Mouse (Mus musculus) intestine, embryonic 16.5 days (tissue): ENCODE data around the gene Dennd2a. TPM values are rescaled to one million over a fixed set of nuclear protein-coding genes. Genes with fewer than 3 reads are reported as not detected.

ENCODE experiments used
- ATAC-seq: fragments of 200-750 bp; cut with Nextera tagmentation; 2 replicates; pipeline ENCODE4 v1.8.0; 2017; ENCODE audit warnings: moderate TSS enrichment, moderate library complexity
- H3K27ac ChIP-seq: fragments of 300-500 bp; sonication (generic); 2 replicates; pipeline ENCODE4 v1.5.1; 2014; ENCODE audit warnings: mild to moderate bottlenecking, low read length
- H3K27me3 ChIP-seq: fragments of 300-500 bp; sonication (generic); replicated peaks from 2 replicates; pipeline ENCODE4 v1.6.1; 2014; ENCODE audit warnings: low read length, control low read depth, mixed read lengths; ENCODE audit not compliant: control insufficient read depth, insufficient read depth
- H3K36me3 ChIP-seq: fragments of 300-500 bp; sonication (generic); 2 replicates; pipeline ENCODE4 v1.6.1; 2014; ENCODE audit warnings: low read length, control low read depth; ENCODE audit not compliant: control insufficient read depth, insufficient read depth
- H3K4me1 ChIP-seq: fragments of 300-500 bp; sonication (generic); 2 replicates; pipeline ENCODE4 v1.6.1; 2014; ENCODE audit warnings: low read length, control low read depth, mixed read lengths; ENCODE audit not compliant: control insufficient read depth, insufficient read depth
- H3K4me2 ChIP-seq: fragments of 300-500 bp; sonication (generic); 2 replicates; pipeline ENCODE4 v1.6.1; 2014; ENCODE audit warnings: low read depth, low read length, control low read depth
- H3K4me3 ChIP-seq: fragments of 300-500 bp; sonication (generic); 2 replicates; pipeline ENCODE4 v1.5.1; 2014; ENCODE audit warnings: mild to moderate bottlenecking, low read length
- H3K9ac ChIP-seq: fragments of 300-500 bp; sonication (generic); 2 replicates; pipeline ENCODE4 v1.6.1; 2014; ENCODE audit warnings: low read depth, low read length
- H3K9me3 ChIP-seq: fragments of 300-500 bp; sonication (generic); 2 replicates; pipeline ENCODE4 v1.6.1; 2016; ENCODE audit warnings: low read length, control low read depth; ENCODE audit not compliant: control insufficient read depth
- WGBS: fragments of 180-500 bp; shearing (Covaris S2); extraction: QIAGEN DNeasy Blood & Tissue Kit; methylation state at CpG from one replicate; pipeline ENCODE4 v1.1.7; 2014; 5-methylcytosine and 5-hydroxymethylcytosine counted together
- polyA plus RNA-seq: library from polyadenylated mRNA; unstranded; fragments of >200 nt; fragmentation: Nextera tagmentation; extraction: Ambion mirVana; gene quantifications from 2 replicates; pipeline ENCODE4 v1.2.1, GENCODE M21; 2015

The Dennd2a gene
- polyA plus RNA-seq, 1 experiment from 2014 or later = 6.5 TPM

DNA sequence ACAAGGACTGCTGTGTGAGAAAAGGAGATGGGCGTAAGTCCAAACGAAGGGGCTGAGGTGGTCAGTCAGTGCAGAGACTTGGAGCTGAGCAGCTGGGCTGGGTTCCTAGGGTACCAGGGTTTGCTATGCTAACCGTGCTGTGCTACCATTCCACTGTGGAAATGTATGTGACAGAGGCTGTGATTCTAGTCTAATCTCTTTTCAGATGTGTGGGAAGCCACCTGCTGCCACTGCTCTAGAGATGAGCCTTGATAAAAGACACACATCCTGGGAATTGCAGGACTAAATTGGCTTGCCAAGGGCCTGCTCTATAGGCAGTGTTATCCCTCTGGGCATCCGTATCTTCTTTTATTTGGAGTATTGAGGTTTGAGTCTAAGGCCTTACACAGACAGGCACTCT lies 60.5 kb downstream of the Dennd2a start:
- Histone ChIP-seq H3K27ac (no peak overlapping the region), H3K27me3 (no peaks in the 10 kb centered on the region), H3K36me3 (no peaks in the 10 kb centered on the region), H3K4me1 (no peaks in the 10 kb centered on the region), H3K9ac (no peak overlapping the region), H3K9me3 (no peaks in the 10 kb centered on the region), H3K4me3 (no peak overlapping the region), H3K4me2 (no peak overlapping the region)
- 89% methylated on average over 4 of the region's 4 CpGs for WGBS
- no peak for ATAC-seq

DNA sequence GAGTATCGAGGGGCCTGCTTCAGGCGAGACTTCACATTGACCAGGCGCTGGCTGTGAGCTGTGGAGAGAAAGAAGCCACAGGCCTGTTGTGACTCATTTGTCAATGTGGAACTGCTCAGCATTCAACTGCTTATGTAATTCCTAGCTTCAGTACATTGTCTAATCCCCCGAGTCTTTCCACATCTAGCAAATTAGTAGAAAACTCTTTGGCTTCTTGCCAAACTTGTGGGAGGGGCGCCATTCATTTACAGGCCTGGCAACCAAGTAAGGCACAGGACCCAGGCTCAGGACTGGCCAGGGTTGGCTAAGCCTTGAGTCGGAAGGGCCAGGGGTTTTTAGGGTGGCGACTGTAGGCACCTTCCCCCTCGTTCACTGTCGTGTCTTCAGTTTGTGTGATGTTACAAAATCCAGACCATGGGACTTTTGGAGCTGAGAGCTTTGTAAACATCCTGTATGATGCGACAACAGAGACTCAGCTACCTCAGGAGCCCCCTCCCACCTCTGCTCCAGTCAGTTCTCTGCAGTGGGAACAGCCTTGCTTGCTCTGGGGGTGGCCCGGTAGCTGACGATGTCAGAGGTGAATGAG lies 64.4 kb downstream of the Dennd2a start:
- WGBS = 58% methylated on average over 12 of the region's 12 CpGs
- H3K4me2 ChIP-seq = no peak overlapping the region
- no peaks in the 10 kb centered on the region for H3K9me3 ChIP-seq
- H3K9ac ChIP-seq = no peak overlapping the region
- H3K36me3 ChIP-seq = 0 out of 2 replicates have a peak, but pooled peaks cover 1% of the 10 kb centered on the region
- H3K4me1 ChIP-seq = no peaks in the 10 kb centered on the region
- no peak overlapping the region for H3K4me3 ChIP-seq
- ATAC-seq = peak; percentile 42; the same call in 1 of the 2 replicates
- H3K27me3 ChIP-seq = no peaks in the 10 kb centered on the region
- H3K27ac ChIP-seq = no peak overlapping the region

DNA sequence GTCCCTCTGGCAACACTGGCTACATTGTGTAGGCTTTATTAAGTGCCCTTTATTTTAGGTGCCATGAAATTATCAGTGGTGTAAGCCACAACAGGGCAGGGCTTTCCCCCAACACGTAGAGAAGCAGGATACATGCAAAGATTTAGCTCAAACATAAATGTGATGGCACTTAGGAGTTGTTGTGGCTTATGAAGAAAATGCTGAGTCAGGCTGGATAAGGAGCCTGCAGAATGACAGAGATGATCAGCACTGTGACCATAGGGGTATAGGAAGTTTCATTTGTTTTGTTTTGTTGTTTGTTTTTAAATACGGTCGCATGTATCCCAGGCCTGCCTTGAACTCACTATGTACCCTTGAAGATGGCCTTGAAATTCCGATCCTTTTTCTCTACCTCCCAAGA lies 65.5 kb downstream of the Dennd2a start:
- WGBS = 87% methylated on average over 4 of the region's 4 CpGs
- Histone ChIP-seq H3K36me3 (0 out of 2 replicates have a peak, but pooled peaks cover 2% of the 10 kb centered on the region), H3K4me1 (no peaks in the 10 kb centered on the region), H3K27me3 (no peaks in the 10 kb centered on the region), H3K9ac (no peak overlapping the region), H3K27ac (no peak overlapping the region), H3K4me2 (no peak overlapping the region), H3K9me3 (no peaks in the 10 kb centered on the region), H3K4me3 (no peak overlapping the region)
- ATAC-seq = no peak

DNA sequence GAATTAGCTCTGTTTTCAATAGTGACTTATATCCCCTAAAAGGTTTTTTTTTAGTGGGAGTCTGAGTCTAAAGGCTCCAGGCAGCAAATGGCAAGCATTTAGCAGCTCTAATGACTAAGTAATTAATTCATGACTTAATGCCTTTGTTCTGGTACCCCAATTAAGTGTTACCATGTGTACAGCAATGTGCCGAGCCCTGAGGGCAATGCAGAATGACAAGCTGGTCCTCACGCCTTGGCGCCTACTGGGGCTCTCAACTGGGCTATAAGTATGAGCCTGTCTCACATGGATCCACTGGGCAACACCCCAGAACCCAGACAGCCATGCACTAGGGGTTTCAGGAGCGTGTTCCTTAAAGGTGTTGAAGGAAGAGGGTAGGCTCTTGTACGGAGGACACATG lies 66.5 kb downstream of the Dennd2a start:
- 84% methylated on average over 5 of the region's 5 CpGs for WGBS
- no peak overlapping the region for H3K27ac ChIP-seq
- H3K36me3 ChIP-seq = 0 out of 2 replicates have a peak, but pooled peaks cover 2% of the 10 kb centered on the region
- H3K4me3 ChIP-seq = no peak overlapping the region
- H3K27me3 ChIP-seq = no peaks in the 10 kb centered on the region
- no peaks in the 10 kb centered on the region for H3K4me1 ChIP-seq
- ATAC-seq = no peak
- H3K9ac ChIP-seq = no peak overlapping the region
- H3K9me3 ChIP-seq = no peaks in the 10 kb centered on the region
- H3K4me2 ChIP-seq = no peak overlapping the region

DNA sequence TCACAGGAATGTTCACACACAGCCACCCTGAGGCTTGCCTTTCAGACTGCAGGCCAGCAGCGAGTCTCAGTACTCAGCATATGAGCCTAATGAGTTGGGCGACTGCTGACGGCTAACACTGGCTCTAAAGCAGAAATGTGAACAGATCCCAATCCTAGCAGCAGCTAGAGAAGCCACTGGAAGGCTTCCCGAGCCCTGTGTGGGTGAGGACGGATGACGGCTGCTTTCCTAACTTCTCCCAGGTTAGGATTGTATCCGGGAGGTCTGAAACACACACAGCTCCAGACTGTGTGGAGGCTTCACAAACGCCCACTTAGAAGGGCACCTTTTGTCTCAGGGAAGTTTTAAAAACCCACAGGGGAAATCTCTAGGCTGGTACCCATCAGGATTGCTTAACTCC lies 69.4 kb downstream of the Dennd2a start:
- Histone ChIP-seq H3K4me2 (no peak overlapping the region), H3K36me3 (0 out of 2 replicates have a peak, but pooled peaks cover 2% of the 10 kb centered on the region), H3K27me3 (no peaks in the 10 kb centered on the region), H3K9me3 (no peaks in the 10 kb centered on the region), H3K4me1 (no peaks in the 10 kb centered on the region), H3K9ac (no peak overlapping the region), H3K4me3 (no peak overlapping the region), H3K27ac (no peak overlapping the region)
- ATAC-seq = no peak
- WGBS = 94% methylated on average over 8 of the region's 8 CpGs

DNA sequence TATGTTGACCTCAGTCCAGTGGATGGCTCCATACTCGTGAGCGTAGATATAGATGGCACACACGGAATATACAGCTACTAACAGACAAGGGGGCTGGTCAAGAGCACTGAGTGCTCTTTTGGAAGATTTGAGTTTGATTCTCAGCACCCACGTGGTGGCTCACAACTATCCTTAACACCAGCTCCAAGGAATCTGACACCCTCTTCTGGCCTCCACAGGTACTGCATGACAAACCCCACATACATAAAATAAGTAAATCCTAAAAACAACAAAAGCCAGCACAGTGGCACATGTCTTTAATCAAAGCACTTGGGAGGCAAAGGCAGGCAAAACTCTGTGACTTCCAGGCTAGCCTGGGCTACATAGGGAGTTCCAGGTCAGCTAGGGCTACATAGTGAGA lies 74.0 kb downstream of the Dennd2a start:
- H3K4me1 ChIP-seq = no peaks in the 10 kb centered on the region
- ATAC-seq = no peak
- H3K9ac ChIP-seq = no peak overlapping the region
- no peaks in the 10 kb centered on the region for H3K27me3 ChIP-seq
- no peaks in the 10 kb centered on the region for H3K9me3 ChIP-seq
- no peak overlapping the region for H3K27ac ChIP-seq
- H3K36me3 ChIP-seq = peaks cover 9% of the 10 kb centered on the region
- H3K4me3 ChIP-seq = no peak overlapping the region
- no peak overlapping the region for H3K4me2 ChIP-seq
- WGBS = 97% methylated on average over 4 of the region's 4 CpGs

DNA sequence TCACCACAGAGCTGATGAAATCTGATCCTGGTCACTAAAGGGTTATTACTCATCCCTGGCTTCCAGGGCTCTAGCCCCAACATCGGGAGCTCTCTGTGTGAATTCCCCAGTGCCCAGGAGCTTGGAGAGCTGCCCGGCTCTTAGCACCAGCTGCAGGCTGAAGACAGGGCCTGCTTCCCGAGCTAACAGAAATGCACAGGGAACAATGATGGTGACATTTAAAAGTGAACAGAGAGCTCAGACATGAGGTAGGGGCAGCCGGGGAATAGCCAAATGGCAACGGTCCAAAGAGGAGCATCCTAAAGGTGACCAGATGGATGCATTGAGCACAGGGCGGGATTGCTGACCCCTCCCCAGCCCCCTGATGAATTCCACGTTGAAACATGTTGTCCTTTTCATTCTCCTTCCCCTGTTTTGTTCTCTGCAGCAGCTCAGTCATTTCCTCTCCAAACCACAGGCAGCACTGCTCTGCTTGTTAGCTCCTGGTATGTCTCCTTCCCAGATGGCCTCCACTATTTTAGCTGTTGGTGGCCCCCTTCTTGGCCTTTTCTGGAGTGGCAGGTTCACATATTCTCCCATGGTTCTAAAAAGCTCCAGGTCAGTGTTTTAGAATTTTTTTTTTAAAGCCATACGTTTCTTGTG lies 79.0 kb downstream of the Dennd2a start:
- H3K9ac ChIP-seq = no peak overlapping the region
- no peak overlapping the region for H3K27ac ChIP-seq
- H3K4me3 ChIP-seq = no peak overlapping the region
- peaks cover 9% of the 10 kb centered on the region; the same call in 1 of the 2 replicates for H3K4me1 ChIP-seq
- no peaks in the 10 kb centered on the region for H3K9me3 ChIP-seq
- H3K27me3 ChIP-seq = no peaks in the 10 kb centered on the region
- ATAC-seq = no peak
- 58% methylated on average over 8 of the region's 8 CpGs for WGBS
- H3K36me3 ChIP-seq = peaks cover 7% of the 10 kb centered on the region
- no peak overlapping the region for H3K4me2 ChIP-seq

DNA sequence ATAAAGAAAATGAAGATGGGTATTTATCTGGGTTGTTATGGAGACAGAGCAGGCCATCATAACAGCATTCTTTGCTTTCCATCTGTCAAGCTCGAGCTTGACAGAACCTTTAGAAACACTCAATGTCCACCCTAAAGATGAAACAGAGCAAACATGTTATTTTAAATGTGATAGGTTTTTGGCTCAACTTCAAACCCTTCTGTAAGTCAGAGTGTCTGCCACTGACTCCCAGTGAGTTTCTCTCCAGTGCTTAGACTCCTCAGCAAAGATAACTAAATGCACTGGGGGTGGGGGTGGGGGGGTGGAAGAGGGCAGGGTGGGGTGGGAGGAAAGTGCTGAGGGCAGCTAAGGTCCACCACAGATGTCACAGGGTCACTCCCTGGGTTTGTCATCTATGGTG lies 81.0 kb downstream of the Dennd2a start:
- H3K9me3 ChIP-seq = no peaks in the 10 kb centered on the region
- no peak for ATAC-seq
- H3K27ac ChIP-seq = no peak overlapping the region
- peaks cover 9% of the 10 kb centered on the region; the same call in 1 of the 2 replicates for H3K4me1 ChIP-seq
- H3K4me2 ChIP-seq = no peak overlapping the region
- H3K9ac ChIP-seq = no peak overlapping the region
- no peak overlapping the region for H3K4me3 ChIP-seq
- 41% methylated on average over 1 of the region's 1 CpGs for WGBS
- H3K27me3 ChIP-seq = no peaks in the 10 kb centered on the region
- no peaks in the 10 kb centered on the region; the same call in 1 of the 2 replicates for H3K36me3 ChIP-seq

DNA sequence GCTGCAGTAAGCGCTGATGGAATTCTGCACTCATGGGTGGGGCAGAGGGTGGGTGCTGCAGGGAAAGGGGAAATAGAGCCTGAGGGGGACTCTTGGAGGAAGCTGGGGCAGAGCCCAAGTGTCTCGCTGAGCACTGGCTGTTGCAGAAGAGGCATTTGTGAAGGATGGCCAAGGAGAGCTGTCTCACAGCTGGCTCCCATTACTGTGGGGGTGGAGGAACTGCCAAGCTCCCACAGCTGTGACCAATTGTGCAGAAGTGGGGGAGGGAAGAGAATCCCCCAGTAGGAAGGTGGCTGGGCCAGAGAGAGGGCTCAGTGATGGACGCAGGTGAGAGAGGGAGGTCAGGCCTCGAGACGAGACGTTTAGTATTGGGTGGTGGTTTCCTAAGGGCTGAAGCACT lies 83.2 kb downstream of the Dennd2a start:
- peaks cover 9% of the 10 kb centered on the region; the same call in 1 of the 2 replicates for H3K4me1 ChIP-seq
- H3K27me3 ChIP-seq = no peaks in the 10 kb centered on the region
- H3K4me3 ChIP-seq = no peak overlapping the region
- no peaks in the 10 kb centered on the region; the same call in none of the 2 replicates for H3K36me3 ChIP-seq
- ATAC-seq = peak; percentile 56
- WGBS = 39% methylated on average over 6 of the region's 6 CpGs
- H3K4me2 ChIP-seq = no peak overlapping the region
- H3K9ac ChIP-seq = no peak overlapping the region
- H3K27ac ChIP-seq = no peak overlapping the region
- H3K9me3 ChIP-seq = no peaks in the 10 kb centered on the region
